Mouse (Mus musculus): Measurements from ENCODE around the gene Cog4.
"Not testable (repeated sequence)": the region's sequence is repeated elsewhere in the genome, so short reads cannot be mapped to it uniquely, and the experiment has no call there.

Cog4 gene

GRCm38 (mm10) chr8:110921492-110922230 is 75.3 kb downstream of the Cog4 start:
- DNase-seq (ENCODE audit: low spot score in 2 of 2) = no peak

- no peak for DNase-seq (ENCODE audit: low spot score in 2 of 2)
Measured at GRCm38 (mm10) chr8:110925691-110926140, 79.3 kb downstream of the Cog4 start.

- DNase-seq (ENCODE audit: low spot score in 2 of 2) = no peak
Measured at GRCm38 (mm10) chr8:110926690-110927089, 80.3 kb downstream of the Cog4 start.

- DNase-seq (ENCODE audit: low spot score in 2 of 2) = no peak
Measured at GRCm38 (mm10) chr8:110928435-110928834, 82.0 kb downstream of the Cog4 start.

GRCm38 (mm10) chr8:110929066-110929465 is 82.7 kb downstream of the Cog4 start:
- DNase-seq (ENCODE audit: low spot score in 2 of 2) = no peak

GRCm38 (mm10) chr8:110929672-110930071 is 83.3 kb downstream of the Cog4 start:
- DNase-seq (ENCODE audit: low spot score in 2 of 2) = not testable (repeated sequence)

- no peak for DNase-seq (ENCODE audit: low spot score in 2 of 2)
Measured at GRCm38 (mm10) chr8:110931176-110931939, 85.0 kb downstream of the Cog4 start.
